Mouse (Mus musculus): ENCODE measurements at regions not wholly inside any gene's neighbourhood (a gene's known extent, or its start where the extent isn't known, plus 50 kb on each side); places are given as distances from the start of the nearest gene placed in this dataset.

GRCm38 (mm10) chr14:64594811-64595522, 490.9 kb downstream of the Prss52 start:
- Histone ChIP-seq H3K27me3 (ENCODE audit: control insufficient read depth, insufficient read depth, low read depth, low read length) (no peaks in the 10 kb centered on the region), H3K36me3 (ENCODE audit: control insufficient read depth, insufficient read depth, low read length) (0 out of 2 replicates have a peak, but pooled peaks cover 4% of the 10 kb centered on the region), H3K9ac (ENCODE audit: low read depth, low read length) (peak overlapping the region; percentile 100), H3K4me3 (ENCODE audit: low read depth, low read length) (peak overlapping the region; percentile 93; the same call in 1 of the 2 replicates), H3K27ac (ENCODE audit: low read length) (peak overlapping the region; percentile 99), H3K9me3 (replicated peaks; ENCODE audit: control insufficient read depth, low read length, poor library complexity, severe bottlenecking) (no peaks in the 10 kb centered on the region), H3K4me1 (ENCODE audit: control insufficient read depth, insufficient read depth, low read length) (peaks cover 39% of the 10 kb centered on the region), H3K4me2 (ENCODE audit: low read length) (peak overlapping the region; percentile 98)
- ATAC-seq: peak; percentile 61
- 25% methylated on average over 10 of the region's 10 CpGs for WGBS

GRCm38 (mm10) chr14:64595523-64595889, 491.4 kb downstream of the Prss52 start:
- H3K9me3 ChIP-seq (replicated peaks; ENCODE audit: control insufficient read depth, low read length, poor library complexity, severe bottlenecking): no peaks in the 10 kb centered on the region
- WGBS: 75% methylated on average over 1 of the region's 1 CpGs
- peak overlapping the region; percentile 100 for H3K9ac ChIP-seq (ENCODE audit: low read depth, low read length)
- no peak overlapping the region for H3K4me3 ChIP-seq (ENCODE audit: low read depth, low read length)
- peak; percentile 5; the same call in 1 of the 2 replicates for ATAC-seq
- H3K4me2 ChIP-seq (ENCODE audit: low read length): peak overlapping the region; percentile 98
- H3K4me1 ChIP-seq (ENCODE audit: control insufficient read depth, insufficient read depth, low read length): peaks cover 39% of the 10 kb centered on the region
- peak overlapping the region; percentile 99 for H3K27ac ChIP-seq (ENCODE audit: low read length)
- H3K36me3 ChIP-seq (ENCODE audit: control insufficient read depth, insufficient read depth, low read length): 0 out of 2 replicates have a peak, but pooled peaks cover 4% of the 10 kb centered on the region
- no peaks in the 10 kb centered on the region for H3K27me3 ChIP-seq (ENCODE audit: control insufficient read depth, insufficient read depth, low read depth, low read length)

GRCm38 (mm10) chr14:64595891-64596290, 491.8 kb downstream of the Prss52 start:
- ATAC-seq: no peak
- H3K36me3 ChIP-seq (ENCODE audit: control insufficient read depth, insufficient read depth, low read length): 0 out of 2 replicates have a peak, but pooled peaks cover 4% of the 10 kb centered on the region
- WGBS: 52% methylated on average over 4 of the region's 4 CpGs
- H3K9ac ChIP-seq (ENCODE audit: low read depth, low read length): peak overlapping the region; percentile 36
- H3K27ac ChIP-seq (ENCODE audit: low read length): peak overlapping the region; percentile 99
- H3K4me1 ChIP-seq (ENCODE audit: control insufficient read depth, insufficient read depth, low read length): peaks cover 39% of the 10 kb centered on the region
- no peaks in the 10 kb centered on the region for H3K27me3 ChIP-seq (ENCODE audit: control insufficient read depth, insufficient read depth, low read depth, low read length)
- peak overlapping the region; percentile 98 for H3K4me2 ChIP-seq (ENCODE audit: low read length)
- H3K4me3 ChIP-seq (ENCODE audit: low read depth, low read length): no peak overlapping the region
- H3K9me3 ChIP-seq (replicated peaks; ENCODE audit: control insufficient read depth, low read length, poor library complexity, severe bottlenecking): no peaks in the 10 kb centered on the region

- 68% methylated on average over 8 of the region's 8 CpGs for WGBS
- H3K9ac ChIP-seq (ENCODE audit: low read depth, low read length): no peak overlapping the region
- no peaks in the 10 kb centered on the region for H3K36me3 ChIP-seq (ENCODE audit: control insufficient read depth, insufficient read depth, low read length)
- H3K4me1 ChIP-seq (ENCODE audit: control insufficient read depth, insufficient read depth, low read length): peaks cover 39% of the 10 kb centered on the region
- H3K27me3 ChIP-seq (ENCODE audit: control insufficient read depth, insufficient read depth, low read depth, low read length): no peaks in the 10 kb centered on the region
- H3K9me3 ChIP-seq (replicated peaks; ENCODE audit: control insufficient read depth, low read length, poor library complexity, severe bottlenecking): no peaks in the 10 kb centered on the region
- no peak overlapping the region for H3K4me3 ChIP-seq (ENCODE audit: low read depth, low read length)
- no peak overlapping the region for H3K4me2 ChIP-seq (ENCODE audit: low read length)
- H3K27ac ChIP-seq (ENCODE audit: low read length): peak overlapping the region; percentile 54
- no peak for ATAC-seq
These were observed 493.1 kb downstream of the Prss52 start for GRCm38 (mm10) chr14:64597218-64597617.

MicroRNA genes in the stretch of these regions (microRNA counts, 519-probe panel; counts per million panel counts)
- 4,429 counts per million, percentile 99 among the panel's probes with 10 or more counts for microRNA mmu-miR-124

Small RNA genes lying in the stretch of these regions (microRNA-seq; reads per million reads assigned to microRNA genes)
- gene Mir124a-1 (5.7 reads per million, percentile 25 among the genes with 10 or more reads in this experiment), gene Mir3078 (20.7 reads per million, percentile 37 among the genes with 10 or more reads in this experiment)

Measured in midbrain, embryonic 16.5 days (tissue).